Mouse (Mus musculus) megakaryocyte, embryonic 14.5 days (primary cell): Measurements from ENCODE around the gene Tent5c.

Experiments
- FLI1 ChIP-seq: IDR thresholded peaks from 2 replicates; pipeline ENCODE4 v1.6.1; 2012; ENCODE audit warnings: low read length, inconsistent platforms, mixed read lengths
- GATA1 ChIP-seq: IDR thresholded peaks from 3 replicates; pipeline ENCODE4 v1.6.1; 2012; ENCODE audit warnings: mixed read lengths, low read length, inconsistent platforms, borderline replicate concordance

GRCm38 (mm10) chr3:100466551-100466950 lies 22.6 kb downstream of the Tent5c start:
- TF ChIP-seq GATA1 (no peak), FLI1 (no peak)
